ENCODE assay signal across 13 mouse cellular contexts in genomic region chr2:35686104-35686503, GRCm38 (mm10).
DNase-seq lines count a peak whose midpoint lies in the region; ATAC-seq and TF ChIP-seq lines count a peak whose summit lies in the region.
"Had no signal": no experiment of that assay in that cellular context is flagged by ENCODE, and none has a peak within 500 bp of the region (broad histone marks: within the 10 kb centered on the region; RNA-seq: fewer than 3 reads in every experiment).

No protein-coding gene starts in this region.

- WGBS in cerebellum, adult 2 months: 16% methylated on average over 7 of the region's 7 CpGs
- 39% methylated on average over 7 of the region's 7 CpGs for WGBS in hindbrain, embryonic 15.5 days
- 88% methylated on average over 7 of the region's 7 CpGs for WGBS in hindbrain, embryonic 11.5 days

- no peak for TF ChIP-seq CTCF in cerebellum, adult 2 months (IDR thresholded peaks at IDR 0.05; ENCODE audit: borderline replicate concordance, insufficient read depth, low read depth, low read length)

- 0 out of 2 replicates have a peak overlapping the region, but pooled peaks have one; percentile 12 for H3K27ac ChIP-seq in cerebellum, adult 2 months (ENCODE audit: insufficient read depth, low read length)
- H3K27ac ChIP-seq in hindbrain, embryonic 15.5 days (replicated peaks): 0 out of 2 replicates have a peak overlapping the region, but pooled peaks have one; percentile 49
- no peak overlapping the region for H3K27ac ChIP-seq in hindbrain, embryonic 11.5 days (ENCODE audit: low read depth, low read length)
- H3K27ac ChIP-seq: liver, embryonic 15.5 days had no signal

- no peaks in the 10 kb centered on the region for H3K36me3 ChIP-seq in hindbrain, embryonic 15.5 days
- H3K36me3 ChIP-seq in hindbrain, embryonic 11.5 days (ENCODE audit: control insufficient read depth, insufficient read depth, low read length): no peaks in the 10 kb centered on the region
- H3K36me3 ChIP-seq: liver, embryonic 15.5 days had no signal

- TF ChIP-seq POLR2A in cerebellum, adult 2 months (IDR thresholded peaks at IDR 0.05; ENCODE audit: borderline replicate concordance, insufficient read depth, low read length): no peak

- H3K27me3 ChIP-seq in cerebellum, adult 2 months (ENCODE audit: control insufficient read depth, insufficient read depth, low read length): no peaks in the 10 kb centered on the region
- no peaks in the 10 kb centered on the region for H3K27me3 ChIP-seq in hindbrain, embryonic 15.5 days
- no peaks in the 10 kb centered on the region for H3K27me3 ChIP-seq in hindbrain, embryonic 11.5 days (ENCODE audit: control insufficient read depth, insufficient read depth, low read length)
- H3K27me3 ChIP-seq: liver, embryonic 15.5 days had no signal

- DNase-seq in cerebellum, adult 2 months: no peak
- no peak for DNase-seq in cerebellum, adult 11 months
- DNase-seq in hindbrain, embryonic 11.5 days (ENCODE audit: low spot score): no peak
- peak; percentile 57 for DNase-seq in left cerebral cortex, postnatal 4 days
- DNase-seq in left cerebral cortex, postnatal 36 days (ENCODE audit: low spot score in 2 of 2): no peak
- DNase-seq in right cerebral cortex, postnatal 4 days: peak; percentile 63
- DNase-seq in right cerebral cortex, adult 18-20 months: no peak
- DNase-seq: gastrocnemius, postnatal 25 days; lung, postnatal 10 days; thymus, postnatal 36 days had no signal

- H3K9ac ChIP-seq in hindbrain, embryonic 15.5 days: no peak overlapping the region
- H3K9ac ChIP-seq in hindbrain, embryonic 11.5 days (ENCODE audit: low read depth, low read length): no peak overlapping the region
- H3K9ac ChIP-seq: liver, embryonic 15.5 days had no signal

- no peaks in the 10 kb centered on the region for H3K9me3 ChIP-seq in hindbrain, embryonic 15.5 days
- no peaks in the 10 kb centered on the region for H3K9me3 ChIP-seq in hindbrain, embryonic 11.5 days (ENCODE audit: control insufficient read depth, low read length)
- H3K9me3 ChIP-seq: liver, embryonic 15.5 days had no signal

- H3K4me3 ChIP-seq in cerebellum, adult 2 months (replicated peaks; ENCODE audit: insufficient read depth, low read depth, low read length): no peak overlapping the region
- H3K4me3 ChIP-seq in hindbrain, embryonic 15.5 days: no peak overlapping the region
- H3K4me3 ChIP-seq in hindbrain, embryonic 11.5 days (ENCODE audit: low read depth, low read length): no peak overlapping the region
- H3K4me3 ChIP-seq: erythroblast, embryonic 14.5 days; liver, embryonic 15.5 days had no signal

- H3K4me2 ChIP-seq in hindbrain, embryonic 15.5 days: no peak overlapping the region
- H3K4me2 ChIP-seq in hindbrain, embryonic 11.5 days (replicated peaks; ENCODE audit: low read depth, low read length): no peak overlapping the region
- H3K4me2 ChIP-seq: liver, embryonic 15.5 days had no signal

- peaks cover 90% of the 10 kb centered on the region for H3K4me1 ChIP-seq in cerebellum, adult 2 months (ENCODE audit: control insufficient read depth, insufficient read depth, low read length)
- H3K4me1 ChIP-seq in hindbrain, embryonic 15.5 days (replicated peaks): peaks cover 91% of the 10 kb centered on the region
- peaks cover 7% of the 10 kb centered on the region; the same call in 1 of the 2 replicates for H3K4me1 ChIP-seq in hindbrain, embryonic 11.5 days (replicated peaks; ENCODE audit: control insufficient read depth, insufficient read depth, low read length)

- intact Hi-C loops in left cerebral cortex, postnatal 4 days (cut with DNase I): no loop called here
- intact Hi-C loops in left cerebral cortex, postnatal 36 days (cut with DNase I): no loop called here

- no peak for ATAC-seq in hindbrain, embryonic 15.5 days (ENCODE audit: low FRiP score, low read depth)
- no peak for ATAC-seq in hindbrain, embryonic 11.5 days (ENCODE audit: low FRiP score)

Comparison
In these comparisons a context has a peak if more than half of its experiments do, and no peak if none do; other contexts are left out.
1. DNase-seq: peak in left cerebral cortex, postnatal 4 days (single experiment) and right cerebral cortex, postnatal 4 days (single experiment); none in cerebellum, adult 2 months (0 of 2), cerebellum, adult 11 months (single experiment), hindbrain, embryonic 11.5 days (single experiment), left cerebral cortex, postnatal 36 days (0 of 2) and right cerebral cortex, adult 18-20 months (single experiment).